Mouse (Mus musculus) forebrain, embryonic 13.5 days (tissue): ENCODE data around the gene Hspa1l. TPM values are rescaled to one million over a fixed set of nuclear protein-coding genes. Genes with fewer than 3 reads are reported as not detected.
A peak's percentile ranks its signal among the peaks of the same experiment; 100 is the strongest.

Experiments used
- ATAC-seq: fragments of 200-750 bp; cut with Nextera tagmentation; 2 replicates; pipeline ENCODE4 v1.8.0; 2017
- H3K27ac ChIP-seq: fragments of 300-500 bp; sonication (generic); 2 replicates; pipeline ENCODE4 v1.5.1; 2015; ENCODE audit warnings: inconsistent platforms, mild to moderate bottlenecking, moderate library complexity
- H3K27me3 ChIP-seq: fragments of 300-500 bp; sonication (generic); 2 replicates; pipeline ENCODE4 v1.6.1; 2015; ENCODE audit warnings: mild to moderate bottlenecking, inconsistent platforms
- H3K36me3 ChIP-seq: fragments of 300-500 bp; sonication (generic); 2 replicates; pipeline ENCODE4 v1.6.1; 2015; ENCODE audit warnings: mild to moderate bottlenecking, inconsistent platforms; ENCODE audit not compliant: poor library complexity, severe bottlenecking
- H3K4me1 ChIP-seq: fragments of 300-500 bp; sonication (generic); 2 replicates; pipeline ENCODE4 v1.6.1; 2015; ENCODE audit warnings: inconsistent platforms
- H3K4me2 ChIP-seq: fragments of 300-500 bp; sonication (generic); 2 replicates; pipeline ENCODE4 v1.6.1; 2015; ENCODE audit warnings: inconsistent platforms, mild to moderate bottlenecking, moderate library complexity
- H3K4me3 ChIP-seq: fragments of 300-500 bp; sonication (generic); 2 replicates; pipeline ENCODE4 v1.5.1; 2015; ENCODE audit warnings: mild to moderate bottlenecking, inconsistent platforms
- H3K9ac ChIP-seq: fragments of 300-500 bp; sonication (generic); 2 replicates; pipeline ENCODE4 v1.6.1; 2015; ENCODE audit warnings: mild to moderate bottlenecking, inconsistent platforms
- H3K9me3 ChIP-seq: fragments of 300-500 bp; sonication (generic); replicated peaks from 2 replicates; pipeline ENCODE4 v1.6.1; 2016; ENCODE audit warnings: inconsistent platforms
- WGBS: fragments of 180-500 bp; shearing (Covaris S2); methylation state at CpG from one replicate; pipeline ENCODE4 v1.1.7; 2015; 5-methylcytosine and 5-hydroxymethylcytosine counted together
- polyA plus RNA-seq: library from polyadenylated mRNA; unstranded; fragments of >200 nt; fragmentation: Nextera tagmentation; extraction: Ambion mirVana; gene quantifications from 2 replicates; pipeline ENCODE4 v1.2.1, GENCODE M21; 2015

Hspa1l gene
- polyA plus RNA-seq, 1 experiment from 2014 or later, result 1.3 TPM

DNA sequence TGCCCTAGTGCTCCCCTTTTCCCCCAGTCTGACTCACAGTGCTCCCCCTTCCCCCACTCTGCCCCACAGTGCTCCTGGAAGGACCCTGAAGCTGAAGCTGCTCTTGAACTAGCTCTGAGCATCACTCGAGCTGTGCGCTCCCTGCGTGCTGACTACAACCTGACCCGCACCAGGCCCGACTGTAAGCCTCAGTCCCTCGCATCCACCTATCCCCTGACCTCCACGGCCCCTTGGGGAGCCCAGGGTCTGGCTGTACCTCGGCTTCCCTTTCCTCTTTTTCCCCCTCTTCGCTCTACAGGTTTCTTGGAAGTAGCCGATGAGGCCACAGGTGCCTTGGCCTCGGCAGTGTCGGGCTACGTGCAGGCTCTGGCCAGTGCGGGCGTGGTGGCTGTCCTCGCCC lies 42.8 kb downstream of the Hspa1l start:
- H3K9me3 ChIP-seq, result no peaks in the 10 kb centered on the region
- WGBS, result 91% methylated on average over 16 of the region's 16 CpGs
- H3K36me3 ChIP-seq, result peaks cover 76% of the 10 kb centered on the region
- H3K4me3 ChIP-seq, result no peak overlapping the region
- H3K9ac ChIP-seq, result 0 out of 2 replicates have a peak overlapping the region, but pooled peaks have one; percentile 18
- H3K4me2 ChIP-seq, result no peak overlapping the region
- ATAC-seq, result no peak
- H3K27ac ChIP-seq, result no peak overlapping the region
- H3K27me3 ChIP-seq, result no peaks in the 10 kb centered on the region
- H3K4me1 ChIP-seq, result peaks cover 9% of the 10 kb centered on the region

DNA sequence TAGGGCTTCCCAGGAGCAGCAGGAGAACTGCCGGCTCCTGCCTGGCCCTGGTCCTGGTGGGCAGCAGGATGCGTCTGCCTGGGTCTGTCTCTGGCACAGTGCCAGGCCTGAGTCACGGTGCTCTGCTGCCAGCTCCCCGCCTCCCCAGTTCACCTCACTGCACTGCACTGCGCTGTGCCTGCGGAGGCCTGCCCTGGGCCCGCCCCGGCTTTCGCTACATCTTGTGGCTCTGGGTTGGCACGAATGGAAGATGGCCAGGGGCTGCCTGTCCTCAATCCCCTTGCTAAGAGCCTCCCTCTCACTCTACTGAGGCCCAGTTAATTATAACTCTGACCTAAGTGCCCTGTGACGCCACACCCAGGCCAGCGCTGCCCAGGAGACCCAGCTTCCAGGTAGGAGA lies 43.9 kb downstream of the Hspa1l start, which contains the start of gene Vwa7:
Vwa7 (plus strand) TSS at position 204 of the 400 bp plus-strand sequence.
- WGBS, result 38% methylated on average over 12 of the region's 12 CpGs
- peaks cover 11% of the 10 kb centered on the region for H3K4me1 ChIP-seq
- peak within 1 kb of the TSS; percentile 46 for H3K9ac ChIP-seq
- H3K9me3 ChIP-seq, result no peaks in the 10 kb centered on the region
- H3K36me3 ChIP-seq, result peaks cover 65% of the 10 kb centered on the region
- H3K27me3 ChIP-seq, result no peaks in the 10 kb centered on the region
- H3K4me3 ChIP-seq, result no peak within 1 kb of the TSS
- H3K4me2 ChIP-seq, result 0 out of 2 replicates have a peak within 1 kb of the TSS, but pooled peaks have one; percentile 10
- H3K27ac ChIP-seq, result peak within 1 kb of the TSS; percentile 44
- ATAC-seq, result peak; percentile 71

DNA sequence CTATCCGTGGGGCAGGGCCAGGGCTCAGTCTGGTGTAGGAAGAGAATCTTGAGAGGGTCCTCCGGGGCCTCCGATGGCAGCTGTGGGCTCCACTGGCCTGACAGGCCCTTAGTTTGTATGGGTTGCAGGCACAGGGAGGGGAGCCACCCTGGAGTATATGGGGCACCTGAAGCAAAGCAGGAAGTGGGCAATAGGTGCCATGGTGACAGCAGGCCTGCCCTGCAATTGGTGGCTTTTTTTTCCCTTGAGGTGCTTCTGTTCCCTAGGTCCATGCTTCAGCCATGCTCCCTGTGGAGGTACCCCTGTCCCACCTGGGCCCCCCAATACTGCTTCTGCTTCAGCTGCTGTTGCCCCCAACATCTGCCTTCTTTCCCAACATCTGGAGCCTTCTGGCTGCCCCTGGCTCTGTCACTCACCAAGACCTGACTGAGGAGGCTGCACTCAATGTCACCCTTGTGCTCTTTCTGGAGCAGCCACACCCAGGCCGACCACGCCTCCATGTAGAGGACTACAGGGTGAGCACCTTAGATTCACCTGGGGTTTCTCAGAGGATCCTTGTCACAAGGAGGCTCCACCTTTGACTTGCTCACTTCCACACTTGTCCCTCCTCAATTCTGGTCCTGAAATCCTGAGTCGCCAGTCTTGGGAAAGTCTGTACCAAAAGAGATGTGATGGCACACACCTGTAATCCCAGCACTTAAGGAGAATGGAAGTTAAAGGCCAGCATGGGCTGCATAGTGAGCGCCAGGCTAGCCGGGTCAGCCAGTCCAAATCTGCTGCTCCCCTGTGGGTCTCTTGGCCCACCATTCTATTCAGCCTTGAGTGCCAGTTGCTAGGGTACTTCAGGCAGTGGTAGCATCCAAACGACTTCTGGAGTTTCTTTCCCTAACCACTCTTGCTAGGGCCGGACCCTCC lies 44.5 kb downstream of the Hspa1l start:
- Histone ChIP-seq H3K4me2 (no peak overlapping the region), H3K9ac (peak overlapping the region; percentile 46), H3K9me3 (no peaks in the 10 kb centered on the region), H3K36me3 (peaks cover 58% of the 10 kb centered on the region), H3K27ac (peak overlapping the region; percentile 44), H3K27me3 (no peaks in the 10 kb centered on the region), H3K4me1 (peaks cover 14% of the 10 kb centered on the region), H3K4me3 (no peak overlapping the region)
- ATAC-seq, result 0 out of 2 replicates have a peak, but pooled peaks have one; percentile 3
- 77% methylated on average over 10 of the region's 10 CpGs for WGBS

DNA sequence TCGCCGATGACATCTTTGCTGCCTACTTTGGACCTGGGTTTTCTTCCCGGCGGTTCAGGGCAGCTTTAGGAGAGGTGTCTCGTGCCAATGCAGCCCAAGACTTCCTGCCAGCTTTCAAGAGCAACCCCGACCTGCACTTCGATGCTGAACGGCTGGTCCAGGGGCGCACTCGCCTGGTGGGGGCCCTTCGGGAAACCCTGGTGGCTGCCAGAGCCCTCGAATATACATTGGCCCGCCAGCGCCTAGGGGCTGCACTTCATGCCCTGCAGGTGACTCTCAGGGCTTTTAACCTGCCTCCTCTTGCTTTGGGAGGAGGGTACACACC lies 45.2 kb downstream of the Hspa1l start:
- ATAC-seq, result no peak
- no peak overlapping the region for H3K4me2 ChIP-seq
- H3K27ac ChIP-seq, result no peak overlapping the region
- 75% methylated on average over 14 of the region's 14 CpGs for WGBS
- H3K4me3 ChIP-seq, result no peak overlapping the region
- H3K27me3 ChIP-seq, result no peaks in the 10 kb centered on the region
- peak overlapping the region; percentile 21; the same call in 1 of the 2 replicates for H3K9ac ChIP-seq
- peaks cover 52% of the 10 kb centered on the region for H3K36me3 ChIP-seq
- H3K9me3 ChIP-seq, result no peaks in the 10 kb centered on the region
- peaks cover 14% of the 10 kb centered on the region for H3K4me1 ChIP-seq

DNA sequence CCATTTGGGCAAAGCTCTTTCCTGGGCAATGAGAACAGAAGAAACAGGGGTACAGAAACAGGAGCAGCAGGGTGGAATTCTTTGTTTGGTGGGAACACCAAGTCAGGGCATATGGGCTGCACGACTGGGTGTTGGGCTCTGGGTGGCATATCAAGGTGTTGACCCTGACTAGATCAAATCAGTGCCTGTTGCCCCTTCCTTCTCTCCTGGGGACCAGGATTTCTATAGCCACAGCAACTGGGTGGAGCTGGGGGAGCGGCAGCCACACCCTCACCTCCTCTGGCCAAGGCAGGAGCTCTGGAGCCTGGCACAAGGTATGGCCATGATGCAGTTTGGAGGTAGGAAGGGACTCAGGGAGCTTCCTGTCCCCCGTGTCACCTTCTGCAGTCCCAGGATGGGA lies 45.7 kb downstream of the Hspa1l start:
- Histone ChIP-seq H3K9ac (0 out of 2 replicates have a peak overlapping the region, but pooled peaks have one; percentile 21), H3K4me3 (no peak overlapping the region), H3K4me2 (no peak overlapping the region), H3K4me1 (peaks cover 14% of the 10 kb centered on the region), H3K9me3 (no peaks in the 10 kb centered on the region), H3K27ac (no peak overlapping the region), H3K27me3 (no peaks in the 10 kb centered on the region), H3K36me3 (peaks cover 47% of the 10 kb centered on the region)
- WGBS, result 74% methylated on average over 3 of the region's 3 CpGs
- no peak for ATAC-seq

DNA sequence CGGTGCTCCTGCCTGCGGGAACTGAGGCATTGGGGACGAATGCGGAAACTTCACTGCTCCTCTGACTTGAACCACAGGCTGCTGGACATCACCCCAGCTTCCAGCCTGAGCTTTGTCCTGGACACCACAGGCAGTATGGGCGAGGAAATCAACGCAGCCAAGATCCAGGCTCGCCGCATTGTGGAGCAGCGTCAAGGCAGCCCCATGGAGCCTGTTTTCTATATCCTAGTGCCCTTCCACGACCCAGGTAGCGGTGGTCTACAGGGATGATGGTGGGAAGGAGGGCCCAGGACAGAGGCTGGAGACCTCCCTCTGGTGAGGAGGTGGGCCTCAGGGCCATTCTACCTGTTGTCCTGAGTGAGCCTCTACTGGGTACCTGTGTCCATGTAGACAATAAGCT lies 47.4 kb downstream of the Hspa1l start:
- ATAC-seq, result no peak
- Histone ChIP-seq H3K4me1 (peaks cover 14% of the 10 kb centered on the region), H3K36me3 (peaks cover 30% of the 10 kb centered on the region), H3K9me3 (no peaks in the 10 kb centered on the region), H3K27me3 (no peaks in the 10 kb centered on the region), H3K9ac (no peak overlapping the region), H3K4me2 (no peak overlapping the region), H3K27ac (no peak overlapping the region), H3K4me3 (no peak overlapping the region)
- WGBS, result 78% methylated on average over 11 of the region's 11 CpGs

DNA sequence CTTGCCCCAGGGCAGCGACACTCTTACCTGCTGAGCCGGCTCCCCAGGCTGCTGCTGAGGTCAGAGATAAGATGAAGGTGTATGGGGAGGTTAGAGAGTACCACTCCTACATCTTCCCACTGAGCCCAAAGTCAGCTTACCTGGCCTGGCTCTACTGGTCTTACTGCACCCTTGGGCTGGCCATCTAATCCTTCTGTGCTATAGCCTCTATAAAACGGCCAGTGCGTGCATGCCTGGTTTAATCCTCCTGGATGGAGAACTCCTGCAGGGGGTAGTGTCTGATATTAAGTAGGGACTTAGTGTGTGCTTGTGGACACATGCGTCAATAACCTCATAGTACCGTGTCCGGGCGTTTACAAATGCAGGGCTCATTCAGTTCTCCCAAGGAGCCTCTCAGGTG lies 48.0 kb downstream of the Hspa1l start:
- Histone ChIP-seq H3K4me1 (peaks cover 14% of the 10 kb centered on the region), H3K4me3 (no peak overlapping the region), H3K27me3 (no peaks in the 10 kb centered on the region), H3K9ac (no peak overlapping the region), H3K9me3 (no peaks in the 10 kb centered on the region), H3K36me3 (peaks cover 23% of the 10 kb centered on the region), H3K27ac (no peak overlapping the region), H3K4me2 (no peak overlapping the region)
- WGBS, result 86% methylated on average over 8 of the region's 8 CpGs
- no peak for ATAC-seq

DNA sequence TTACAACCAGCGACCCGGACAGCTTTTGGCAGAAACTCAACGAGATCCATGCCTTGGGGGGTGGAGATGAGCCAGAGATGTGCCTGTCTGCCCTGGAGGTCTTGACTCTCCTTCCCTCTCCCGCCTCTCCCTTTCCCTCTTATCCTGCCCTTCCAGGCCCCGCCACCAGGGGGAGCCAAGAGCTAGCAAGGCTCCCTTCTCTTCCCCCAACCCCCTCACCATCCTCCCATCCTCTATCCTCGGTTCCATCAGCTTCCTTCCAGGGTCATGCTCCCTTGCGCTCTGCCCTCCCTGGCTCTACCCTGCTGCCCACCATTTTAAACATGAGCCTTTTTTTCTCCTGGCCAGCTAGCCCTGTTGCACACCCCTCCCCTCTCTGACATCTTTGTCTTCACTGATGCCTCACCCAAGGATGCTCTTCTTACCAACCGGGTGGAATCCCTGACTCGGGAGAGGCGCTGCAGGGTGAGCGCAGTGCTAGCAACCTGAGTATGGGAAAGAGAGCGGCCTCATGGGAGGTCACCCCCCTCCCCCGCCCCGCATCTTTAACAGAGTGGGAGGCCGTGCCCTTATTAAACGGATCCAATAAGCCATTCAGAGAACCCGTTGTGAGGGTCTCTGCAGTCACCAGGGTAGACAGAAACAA lies 48.8 kb downstream of the Hspa1l start:
- no peak overlapping the region for H3K9ac ChIP-seq
- no peaks in the 10 kb centered on the region for H3K9me3 ChIP-seq
- peaks cover 16% of the 10 kb centered on the region for H3K36me3 ChIP-seq
- peak overlapping the region; percentile 36 for H3K4me2 ChIP-seq
- H3K27me3 ChIP-seq, result no peaks in the 10 kb centered on the region
- no peak overlapping the region for H3K4me3 ChIP-seq
- 4% methylated on average over 17 of the region's 17 CpGs for WGBS
- peak; percentile 74 for ATAC-seq
- peaks cover 16% of the 10 kb centered on the region for H3K4me1 ChIP-seq
- H3K27ac ChIP-seq, result peak overlapping the region; percentile 2; the same call in 1 of the 2 replicates

DNA sequence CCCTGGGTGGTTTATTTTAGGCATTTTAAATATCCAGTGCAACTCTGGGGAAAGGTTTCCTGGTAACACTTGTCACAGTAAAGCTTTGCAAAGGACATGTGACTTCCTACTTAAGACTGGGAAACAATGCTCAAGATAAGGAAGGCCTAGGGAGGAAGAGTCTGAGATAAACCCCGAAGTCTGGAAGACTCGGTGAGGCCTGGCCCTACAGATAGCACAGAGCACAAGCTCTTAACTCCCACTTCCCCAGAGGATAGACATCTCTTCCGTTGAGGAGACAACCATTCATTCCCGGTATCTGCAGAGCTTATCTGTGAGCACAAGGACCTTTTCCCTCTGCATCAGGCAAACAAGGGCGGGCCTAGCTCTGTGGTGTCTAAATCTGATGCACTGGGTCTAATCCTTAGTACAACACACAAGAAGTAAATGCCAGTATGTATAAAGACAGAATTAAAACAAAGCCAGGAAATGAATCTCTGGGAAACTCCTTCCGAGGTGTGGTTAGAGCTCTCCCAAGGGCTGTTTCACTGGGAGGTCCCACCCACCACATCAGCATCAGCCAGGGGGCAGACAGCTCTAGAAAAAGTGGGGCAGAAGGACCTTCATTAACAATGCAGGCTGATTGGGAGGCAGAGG lies 49.5 kb downstream of the Hspa1l start:
- WGBS, result 64% methylated on average over 6 of the region's 6 CpGs

DNA sequence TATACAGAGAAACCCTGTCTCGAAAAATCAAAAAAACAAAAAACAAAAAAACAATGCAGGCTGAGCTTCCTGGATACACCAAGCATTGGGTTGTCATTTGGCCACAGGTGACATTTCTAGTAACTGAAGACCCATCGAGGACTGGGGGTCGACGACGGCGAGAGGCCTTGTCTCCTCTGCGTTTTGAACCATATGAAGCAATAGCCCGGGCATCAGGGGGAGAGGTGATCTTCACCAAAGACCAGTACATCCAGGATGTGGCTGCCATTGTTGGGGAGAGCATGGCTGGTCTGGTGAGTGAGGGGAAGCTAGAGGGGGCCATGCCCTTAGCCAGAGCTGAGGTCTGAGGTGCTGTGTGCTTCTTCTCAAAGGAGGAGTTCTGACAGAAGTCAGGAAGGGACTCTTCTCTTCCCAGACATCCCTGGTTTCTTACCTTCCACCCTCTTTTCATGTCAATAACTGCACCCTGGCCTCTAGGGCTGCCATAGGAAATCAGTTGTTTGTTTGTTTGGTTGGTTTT lies 50.1 kb downstream of the Hspa1l start:
- H3K36me3 ChIP-seq, result peaks cover 2% of the 10 kb centered on the region; the same call in 1 of the 2 replicates
- no peak overlapping the region for H3K27ac ChIP-seq
- no peak overlapping the region for H3K9ac ChIP-seq
- no peak overlapping the region for H3K4me3 ChIP-seq
- peaks cover 21% of the 10 kb centered on the region for H3K4me1 ChIP-seq
- no peaks in the 10 kb centered on the region for H3K9me3 ChIP-seq
- H3K4me2 ChIP-seq, result no peak overlapping the region
- ATAC-seq, result no peak
- H3K27me3 ChIP-seq, result no peaks in the 10 kb centered on the region
- WGBS, result 95% methylated on average over 8 of the region's 8 CpGs

More for the DNA sequence above, 49.5 kb downstream of the Hspa1l start:
- H3K4me3 ChIP-seq, result no peak overlapping the region
- H3K4me1 ChIP-seq, result peaks cover 16% of the 10 kb centered on the region
- no peaks in the 10 kb centered on the region for H3K9me3 ChIP-seq
- H3K4me2 ChIP-seq, result no peak overlapping the region
- 0 out of 2 replicates have a peak overlapping the region, but pooled peaks have one; percentile 6 for H3K27ac ChIP-seq
- no peaks in the 10 kb centered on the region for H3K27me3 ChIP-seq
- ATAC-seq, result no peak
- peaks cover 9% of the 10 kb centered on the region for H3K36me3 ChIP-seq
- H3K9ac ChIP-seq, result no peak overlapping the region

DNA sequence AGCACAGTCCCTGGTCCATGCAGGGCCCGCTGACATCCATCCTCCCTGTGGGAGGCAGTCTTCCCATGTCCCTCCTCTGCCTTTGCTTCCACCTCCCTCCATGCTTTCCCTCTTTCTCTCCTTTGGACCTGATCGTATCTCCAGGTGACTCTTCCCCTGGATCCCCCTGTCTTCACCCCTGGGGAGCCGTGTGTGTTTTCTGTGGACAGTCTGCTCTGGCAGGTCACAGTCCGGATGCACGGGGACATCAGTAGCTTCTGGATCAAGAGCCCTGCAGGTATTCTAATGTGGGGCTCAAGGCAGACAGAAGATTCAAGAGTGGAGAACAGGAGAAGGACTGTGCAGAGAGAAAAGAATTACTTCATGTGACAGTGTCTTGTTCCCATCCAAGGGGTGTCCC lies 50.7 kb downstream of the Hspa1l start:
- H3K4me1 ChIP-seq, result peaks cover 27% of the 10 kb centered on the region
- H3K27ac ChIP-seq, result no peak overlapping the region
- no peaks in the 10 kb centered on the region for H3K27me3 ChIP-seq
- no peak for ATAC-seq
- H3K9ac ChIP-seq, result no peak overlapping the region
- no peak overlapping the region for H3K4me2 ChIP-seq
- H3K9me3 ChIP-seq, result no peaks in the 10 kb centered on the region
- WGBS, result 86% methylated on average over 5 of the region's 5 CpGs
- no peak overlapping the region for H3K4me3 ChIP-seq
- H3K36me3 ChIP-seq, result no peaks in the 10 kb centered on the region

DNA sequence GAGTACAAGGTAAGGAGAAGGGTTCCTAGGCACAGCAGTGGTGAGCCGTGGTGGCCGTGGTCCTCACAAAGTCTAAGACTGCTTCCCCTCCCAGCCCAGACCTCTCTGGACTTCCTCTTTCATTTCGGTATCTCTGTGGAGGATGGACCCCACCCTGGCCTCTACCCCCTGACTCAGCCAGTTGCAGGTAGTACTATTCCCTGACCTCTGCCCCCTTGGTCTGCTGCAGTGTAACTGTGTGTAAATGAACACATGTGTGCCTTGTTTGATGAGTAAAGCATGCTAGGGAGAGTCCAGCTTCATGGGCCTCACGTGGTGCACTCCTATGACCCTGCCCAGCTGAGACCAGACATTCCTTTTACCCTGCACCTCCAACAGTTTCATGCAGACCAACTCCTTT lies 51.3 kb downstream of the Hspa1l start:
- no peak overlapping the region for H3K9ac ChIP-seq
- ATAC-seq, result no peak
- no peak overlapping the region for H3K27ac ChIP-seq
- no peaks in the 10 kb centered on the region for H3K36me3 ChIP-seq
- no peak overlapping the region for H3K4me3 ChIP-seq
- H3K9me3 ChIP-seq, result no peaks in the 10 kb centered on the region
- 75% methylated on average over 4 of the region's 4 CpGs for WGBS
- H3K4me2 ChIP-seq, result no peak overlapping the region
- H3K4me1 ChIP-seq, result peaks cover 33% of the 10 kb centered on the region
- no peaks in the 10 kb centered on the region for H3K27me3 ChIP-seq
